Comparison of ENCODE assay signal across 25 mouse cellular contexts in genomic region chr3:96787784-96788183, GRCm38 (mm10). TPM values are rescaled to one million over a fixed set of nuclear protein-coding genes. Genes with fewer than 3 reads are reported as not detected.
DNase-seq lines count a peak whose midpoint lies in the region; ATAC-seq and TF ChIP-seq lines count a peak whose summit lies in the region.
"Had no signal": no experiment of that assay in that cellular context is flagged by ENCODE, and none has a peak within 500 bp of the region (broad histone marks: within the 10 kb centered on the region; RNA-seq: fewer than 3 reads in every experiment).

No protein-coding gene starts in this region.

- H3K27me3 ChIP-seq in liver, adult 2 months (ENCODE audit: control insufficient read depth, insufficient read depth, low read length) = no peaks in the 10 kb centered on the region
- H3K27me3 ChIP-seq in liver, embryonic 14.5 days (ENCODE audit: control insufficient read depth, insufficient read depth, low read length) = no peaks in the 10 kb centered on the region
- H3K27me3 ChIP-seq in forebrain, embryonic 12.5 days = no peaks in the 10 kb centered on the region
- H3K27me3 ChIP-seq: forebrain, embryonic 15.5 days; heart, embryonic 15.5 days; hindbrain, embryonic 13.5 days; limb, embryonic 15.5 days; midbrain, embryonic 12.5 days had no signal

- peak; percentile 41; the same call in 1 of the 2 replicates for ATAC-seq in liver, embryonic 14.5 days (ENCODE audit: insufficient read depth)
- ATAC-seq in forebrain, embryonic 12.5 days (ENCODE audit: low FRiP score) = no peak
- ATAC-seq: forebrain, embryonic 15.5 days had no signal

- peak; percentile 41 for DNase-seq in liver, adult 2 months (ENCODE audit: extremely low read depth, low read depth, low spot score)
- DNase-seq in liver (no peak), NIH3T3 (ENCODE audit: low read depth) (peak; percentile 43)
- peak in 2 of 3 experiments; percentile 12 to 17 for DNase-seq in liver, embryonic 14.5 days (ENCODE audit: low read depth in 3 of 3, low spot score in 3 of 3)
- DNase-seq in lung, adult 18-20 months = no peak
- DNase-seq in frontal cortex, postnatal 14 days (ENCODE audit: low spot score in 2 of 2) = no peak
- DNase-seq: adrenal gland, adult 8-10 months; cerebellum, postnatal 36 days; gastrocnemius, postnatal 36 days; left cerebral cortex, postnatal 4 days; spleen, adult 18-20 months had no signal

- H3K4me1 ChIP-seq in liver, adult 2 months (ENCODE audit: control insufficient read depth, insufficient read depth, low read length) = no peaks in the 10 kb centered on the region
- H3K4me1 ChIP-seq in liver, embryonic 14.5 days (replicated peaks; ENCODE audit: control insufficient read depth in 2 of 2, insufficient read depth in 2 of 2, low read length in 1 of 2) = no peaks in the 10 kb centered on the region
- no peaks in the 10 kb centered on the region for H3K4me1 ChIP-seq in forebrain, embryonic 12.5 days
- H3K4me1 ChIP-seq: forebrain, embryonic 15.5 days; heart, embryonic 15.5 days; hindbrain, embryonic 13.5 days; limb, embryonic 15.5 days; midbrain, embryonic 12.5 days had no signal

- peaks cover 49% of the 10 kb centered on the region for H3K36me3 ChIP-seq in liver, adult 2 months (ENCODE audit: control insufficient read depth, insufficient read depth, low read length)
- peaks cover 2% of the 10 kb centered on the region for H3K36me3 ChIP-seq in liver, embryonic 14.5 days (replicated peaks; ENCODE audit: control insufficient read depth, insufficient read depth, low read depth)
- H3K36me3 ChIP-seq in forebrain, embryonic 12.5 days (replicated peaks) = peaks cover 51% of the 10 kb centered on the region

- no peaks in the 10 kb centered on the region for H3K79me2 ChIP-seq in liver, adult 2 months (ENCODE audit: control insufficient read depth, insufficient read depth, low read length)

- WGBS in liver, adult 2 months = 90% methylated on average over 1 of the region's 1 CpGs
- 39% methylated on average over 1 of the region's 1 CpGs for WGBS in liver, embryonic 14.5 days (ENCODE audit: insufficient replicate concordance)
- whole genome bisulfite sequencing in forebrain, embryonic 12.5 days = 83% methylated on average over 1 of the region's 1 CpGs

- TF ChIP-seq CTCF in liver, adult 2 months (IDR thresholded peaks at IDR 0.05; ENCODE audit: low read depth, low read length) = no peak
- no peak for TF ChIP-seq CTCF in liver, embryonic 14.5 days (IDR thresholded peaks at IDR 0.05; ENCODE audit: low read depth)

- no peak overlapping the region for H3K4me2 ChIP-seq in liver, embryonic 14.5 days (ENCODE audit: low read depth)
- H3K4me2 ChIP-seq in forebrain, embryonic 12.5 days = no peak overlapping the region
- H3K4me2 ChIP-seq: forebrain, embryonic 15.5 days; heart, embryonic 15.5 days; hindbrain, embryonic 13.5 days; limb, embryonic 15.5 days; midbrain, embryonic 12.5 days had no signal

- H3K4me3 ChIP-seq in liver, adult 2 months (ENCODE audit: insufficient read depth, low read depth, low read length) = no peak overlapping the region
- H3K4me3 ChIP-seq in liver, embryonic 14.5 days (ENCODE audit: insufficient read depth in 1 of 2, low read depth in 2 of 2, low read length in 2 of 2) = no peak overlapping the region
- no peak overlapping the region for H3K4me3 ChIP-seq in forebrain, embryonic 12.5 days (replicated peaks)
- H3K4me3 ChIP-seq: forebrain, embryonic 15.5 days; heart, embryonic 15.5 days; hindbrain, embryonic 13.5 days; limb, embryonic 15.5 days; midbrain, embryonic 12.5 days had no signal

- no peak overlapping the region for H3K9ac ChIP-seq in liver, adult 2 months (ENCODE audit: low read depth, low read length)
- H3K9ac ChIP-seq in liver, embryonic 14.5 days (replicated peaks) = no peak overlapping the region
- H3K9ac ChIP-seq in forebrain, embryonic 12.5 days = no peak overlapping the region
- H3K9ac ChIP-seq: forebrain, embryonic 15.5 days; heart, embryonic 15.5 days; hindbrain, embryonic 13.5 days; limb, embryonic 15.5 days; midbrain, embryonic 12.5 days had no signal

- no peak overlapping the region for H3K27ac ChIP-seq in liver, adult 2 months (replicated peaks; ENCODE audit: insufficient read depth, low read depth, low read length)
- no peak overlapping the region for H3K27ac ChIP-seq in liver, embryonic 14.5 days
- H3K27ac ChIP-seq in forebrain, embryonic 12.5 days = no peak overlapping the region
- H3K27ac ChIP-seq: forebrain, embryonic 15.5 days; heart, embryonic 15.5 days; hindbrain, embryonic 13.5 days; limb, embryonic 15.5 days; macrophage; midbrain, embryonic 12.5 days had no signal

- TF ChIP-seq POLR2A in liver, adult 2 months (IDR thresholded peaks at IDR 0.05; ENCODE audit: extremely low read depth, insufficient read depth, low read length) = no peak

- H3K9me3 ChIP-seq in liver, embryonic 14.5 days (ENCODE audit: control insufficient read depth, low read length) = no peaks in the 10 kb centered on the region
- H3K9me3 ChIP-seq in forebrain, embryonic 12.5 days = no peaks in the 10 kb centered on the region
- H3K9me3 ChIP-seq: forebrain, embryonic 15.5 days; heart, embryonic 15.5 days; hindbrain, embryonic 13.5 days; limb, embryonic 15.5 days; midbrain, embryonic 12.5 days had no signal

- TF ChIP-seq EP300 in liver, embryonic 14.5 days (IDR thresholded peaks at IDR 0.05; ENCODE audit: low read depth) = no peak

RNA-seq across cellular contexts. Expression of gene Pdzk1, which starts 41.3 kb away (rescaled TPM):
- total RNA-seq in liver, adult 2 months (2014; rRNA removed) = 48.5 and 60.4 TPM in 2 replicates
- 20.1 and 22.7 TPM in 2 replicates for polyA plus RNA-seq in liver, adult 2 months (2012; rRNA removed)
- polyA plus RNA-seq in liver, embryonic 14.5 days (2012; rRNA removed) = 3.8 and 6.3 TPM in 2 replicates
- 11.4 and 12.3 TPM in 2 replicates for polyA plus RNA-seq in liver, embryonic 14.5 days (2014; fragmentation: Nextera tagmentation; extraction: Ambion mirVana)
- not detected in 2 replicates for polyA plus RNA-seq in forebrain, embryonic 12.5 days (2016; fragmentation: Nextera tagmentation; extraction: Ambion mirVana)
- total RNA-seq: gastrocnemius, postnatal 36 days; heart, postnatal 36 days; left cerebral cortex, postnatal 4 days; monocyte, adult 5-6 weeks had no signal
- polyA plus RNA-seq: embryonic facial prominence, embryonic 14.5 days; heart, embryonic 15.5 days; hindbrain, embryonic 13.5 days; lung, embryonic 16.5 days; macrophage; midbrain, embryonic 12.5 days; neural tube, embryonic 11.5 days had no signal

RNA-seq across cellular contexts. Expression of gene Cd160, which starts 41.4 kb away (rescaled TPM):
- 0.37 and 0.67 TPM in 2 replicates for total RNA-seq in liver, adult 2 months (2014; rRNA removed)
- 0.16 and 0.22 TPM in 2 replicates for polyA plus RNA-seq in liver, adult 2 months (2012; rRNA removed)
- 0.07 and 0.08 TPM in 2 replicates for polyA plus RNA-seq in liver, embryonic 14.5 days (2012; rRNA removed)
- polyA plus RNA-seq in liver, embryonic 14.5 days (2014; fragmentation: Nextera tagmentation; extraction: Ambion mirVana) = 0.11 TPM in 1 of 2 replicates, not detected in the other
- polyA plus RNA-seq in forebrain, embryonic 12.5 days (2016; fragmentation: Nextera tagmentation; extraction: Ambion mirVana) = 0.19 and 0.21 TPM in 2 replicates
- total RNA-seq: gastrocnemius, postnatal 36 days; heart, postnatal 36 days; left cerebral cortex, adult 8-10 months; left cerebral cortex, postnatal 4 days had no signal
- polyA plus RNA-seq: cerebellum, adult 2 months had no signal

Comparison
In these comparisons a context has a peak if more than half of its experiments do, and no peak if none do; other contexts are left out.
1. DNase-seq: peak in liver, adult 2 months (single experiment), NIH3T3 (single experiment) and liver, embryonic 14.5 days (2 of 3); none in liver (single experiment), lung, adult 18-20 months (0 of 2) and frontal cortex, postnatal 14 days (0 of 2).